Mouse (Mus musculus) embryo, embryonic 10 days (tissue): Measurements from ENCODE around the gene Wdr73.

Source experiments
- DNase-seq: peaks from one replicate; pipeline ENCODE4 v3.0.0-alpha.2; 2015; ENCODE audit warnings: low spot score

The Wdr73 gene

DNA sequence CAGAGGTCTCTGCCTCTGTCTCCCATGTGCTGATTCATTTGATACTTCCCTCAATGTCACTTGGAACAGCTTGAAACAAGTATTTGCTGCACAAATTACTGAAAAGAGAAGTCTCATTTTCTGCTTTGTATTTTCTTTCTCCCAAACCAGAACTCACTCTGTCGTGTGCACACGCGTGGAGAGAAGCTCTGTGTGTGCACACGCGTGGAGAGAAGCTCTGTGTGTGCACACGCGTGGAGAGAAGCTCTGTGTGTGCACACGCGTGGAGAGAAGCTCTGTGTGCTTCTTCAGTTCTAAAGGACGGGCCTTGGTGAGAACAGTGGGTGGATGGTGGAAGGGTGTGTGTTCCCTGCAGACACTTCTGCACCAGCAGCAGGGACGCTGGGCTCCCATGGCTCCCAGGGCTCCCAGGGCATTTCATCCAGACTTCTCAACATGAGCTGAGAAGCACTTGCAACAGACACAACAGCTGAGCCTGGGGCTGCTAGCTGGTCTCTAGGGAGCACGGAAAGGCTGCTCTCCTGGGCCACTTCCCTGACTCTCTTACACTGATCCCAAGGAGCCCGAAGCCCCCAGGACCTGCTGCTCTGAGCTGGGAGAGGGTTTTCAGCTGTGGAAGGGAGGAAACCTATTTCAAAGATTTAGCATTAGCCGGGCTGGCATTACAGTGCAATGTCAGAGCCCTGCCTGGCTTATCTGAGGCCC lies 6.1 kb downstream of the Wdr73 start:
- no peak for DNase-seq

DNA sequence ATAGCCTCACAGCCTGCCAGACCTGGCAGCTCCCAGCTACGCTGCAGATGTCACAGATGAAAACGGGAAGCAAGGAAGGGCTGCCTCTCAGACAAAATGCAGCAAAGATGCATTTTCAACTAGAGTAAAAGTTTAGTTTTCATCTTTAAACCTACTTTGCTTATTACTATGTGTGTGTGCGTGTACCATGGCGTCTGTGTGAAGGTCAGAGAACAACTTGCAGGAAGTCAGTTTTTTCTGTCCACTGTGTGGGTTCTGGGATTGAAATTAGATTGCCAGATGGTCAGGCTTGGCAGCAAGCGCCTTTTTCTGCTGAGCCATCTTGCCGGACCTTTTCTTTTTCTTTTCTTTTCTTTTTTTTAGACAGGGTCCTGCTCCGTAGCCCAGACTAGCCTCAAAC lies 6.9 kb downstream of the Wdr73 start:
- DNase-seq = no peak

DNA sequence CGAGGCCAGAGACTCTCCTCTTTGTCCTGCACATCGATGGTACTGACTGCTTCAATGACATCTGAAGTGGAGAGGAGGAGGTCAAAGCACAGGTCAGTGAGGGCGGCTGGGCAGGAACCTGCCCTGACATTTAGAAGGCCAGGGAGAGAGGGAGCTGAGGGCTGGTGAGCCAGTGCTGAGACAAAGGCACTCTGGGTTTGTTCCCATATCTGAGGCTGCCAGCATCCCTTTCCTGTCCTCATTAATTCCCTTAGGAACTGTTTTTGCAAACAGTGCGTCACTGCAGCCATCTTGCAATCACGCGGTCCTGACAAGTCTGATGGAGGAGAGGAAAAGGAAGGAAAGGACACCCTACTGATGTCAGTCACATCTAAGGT lies 7.3 kb downstream of the Wdr73 start:
- no peak for DNase-seq

DNA sequence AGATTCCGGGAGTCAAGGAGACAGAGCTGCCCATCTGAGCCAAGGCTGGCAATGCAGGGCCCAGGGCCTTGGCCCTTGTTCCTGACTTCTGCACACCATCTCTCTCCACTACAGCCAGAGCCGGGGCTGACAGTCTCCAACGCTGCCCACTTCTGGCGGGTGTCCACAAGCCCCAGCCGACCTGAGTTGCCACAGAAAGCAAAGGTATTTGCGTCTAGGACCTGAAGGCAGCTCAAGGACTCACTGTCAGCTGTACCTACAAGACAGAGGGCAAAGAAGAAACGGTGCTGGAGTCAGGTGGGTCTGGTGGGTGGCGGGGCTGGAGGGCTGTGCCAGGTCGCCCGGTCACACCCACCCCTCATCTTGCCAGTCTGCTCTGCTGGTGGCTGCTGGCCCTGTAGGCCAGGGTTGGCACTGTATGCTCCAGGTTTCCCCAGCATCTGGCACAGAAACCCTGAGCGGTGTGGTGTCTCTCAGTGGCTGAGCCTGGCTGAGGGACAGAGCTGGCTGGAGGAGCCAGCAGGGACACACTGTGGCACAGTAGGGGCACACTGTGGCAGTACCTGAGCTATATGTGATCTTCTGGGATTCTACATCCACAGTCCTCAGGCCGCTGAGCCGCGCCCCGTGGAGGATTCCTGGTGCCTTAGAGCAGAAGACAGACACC lies 7.8 kb downstream of the Wdr73 start:
- DNase-seq = no peak

DNA sequence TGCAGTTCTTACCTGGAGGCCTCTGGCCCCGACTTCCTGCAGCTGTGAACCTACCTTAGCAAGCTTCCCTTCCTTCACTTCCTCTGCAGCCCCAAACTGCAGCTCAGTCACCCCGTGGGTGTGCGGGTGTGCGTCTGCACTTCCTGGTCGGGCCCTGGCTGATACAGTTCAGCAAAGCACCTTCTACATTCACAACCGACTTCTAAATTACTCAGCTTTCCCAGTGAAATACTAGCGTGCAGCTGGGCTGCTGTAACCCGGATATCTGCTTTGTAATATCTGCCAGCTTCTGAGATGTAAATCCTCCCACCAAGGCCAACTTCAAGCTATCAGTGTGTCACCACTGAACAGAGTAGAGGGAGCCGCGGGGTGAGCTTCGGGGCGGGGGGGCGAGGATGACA lies 11.2 kb downstream of the Wdr73 start:
- no peak for DNase-seq

DNA sequence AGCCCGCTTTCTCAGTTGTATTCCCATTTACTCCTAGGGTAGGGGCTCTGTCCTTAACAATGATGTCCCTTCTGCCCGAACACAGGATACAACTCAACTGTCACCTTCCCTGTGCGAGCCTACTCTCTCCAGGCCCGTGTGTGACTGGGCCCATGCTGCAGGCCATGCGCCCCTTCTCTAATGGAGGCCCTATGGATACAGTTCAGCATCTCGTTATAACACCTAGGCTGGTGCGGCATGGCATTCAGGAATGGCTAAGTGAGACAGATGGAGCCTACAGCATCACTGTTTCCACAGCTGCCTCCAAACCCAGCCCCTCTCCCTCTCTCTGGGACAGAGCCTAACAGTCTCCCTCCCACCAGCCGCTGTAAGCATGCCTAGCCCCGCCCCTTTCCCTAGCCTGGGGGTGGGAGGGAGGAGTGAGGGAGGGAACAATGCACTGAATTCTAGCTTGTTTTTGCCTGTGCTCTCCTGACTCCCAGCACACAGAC lies 12.0 kb downstream of the Wdr73 start:
- peak; percentile 85 for DNase-seq

DNA sequence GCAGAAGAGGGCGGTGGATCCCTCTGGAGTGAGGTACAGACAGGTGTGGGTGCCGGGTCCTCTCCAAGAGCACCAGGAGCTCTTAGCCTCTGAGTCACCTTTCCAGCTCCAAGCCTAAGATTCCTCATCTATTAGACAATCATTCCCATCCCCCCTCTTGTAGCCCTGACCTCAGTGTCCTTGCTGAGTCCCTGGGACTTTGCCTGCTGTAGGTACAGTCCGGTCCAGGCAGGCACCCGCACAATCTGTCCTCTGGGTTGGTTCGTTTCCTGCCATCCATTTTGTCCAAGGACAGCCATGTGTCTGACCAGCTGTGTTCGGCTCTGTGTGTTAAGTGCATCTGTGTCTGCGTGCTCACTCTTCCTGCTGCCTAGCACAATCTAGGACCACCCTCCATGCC lies 12.5 kb downstream of the Wdr73 start:
- no peak for DNase-seq

GRCm38 (mm10) chr7:80885666-80886065 lies 15.4 kb downstream of the Wdr73 start:
- DNase-seq = no peak

DNA sequence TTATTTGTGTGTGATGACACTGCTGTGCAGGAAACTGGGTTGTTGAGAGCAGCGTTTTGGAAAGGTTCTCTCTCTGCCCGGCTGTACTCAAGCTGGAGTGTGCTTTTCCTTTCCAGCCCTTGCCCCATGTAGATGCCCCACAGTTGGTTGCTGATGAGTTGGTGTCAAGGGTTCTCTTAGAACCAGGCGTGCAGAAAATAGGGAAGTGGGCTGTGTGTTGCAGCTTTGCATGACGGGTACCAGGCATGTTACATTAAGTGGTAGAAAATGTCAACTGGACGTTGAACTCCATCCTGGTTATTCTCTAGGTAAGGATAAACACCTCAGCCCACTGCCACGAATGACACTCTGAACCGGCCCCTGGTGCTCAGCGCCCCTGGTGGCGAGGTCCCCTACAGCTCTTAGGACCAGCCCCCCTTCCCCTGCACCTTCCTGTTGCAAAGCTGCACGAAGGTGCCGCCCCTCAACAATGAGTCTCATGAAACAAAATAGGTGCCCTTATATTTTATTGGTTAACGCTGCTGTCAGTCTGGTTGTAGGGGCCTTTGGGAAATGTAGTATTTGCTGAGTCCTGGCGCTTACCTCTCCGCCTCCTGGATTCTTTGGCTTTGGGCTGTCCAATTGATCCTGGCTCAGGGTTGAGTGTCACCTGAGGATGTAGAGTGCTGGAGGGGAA lies 18.1 kb downstream of the Wdr73 start:
- DNase-seq = peak; percentile 68

GRCm38 (mm10) chr7:80875727-80876126 lies 25.3 kb downstream of the Wdr73 start:
- no peak for DNase-seq

- no peak for DNase-seq
Measured at GRCm38 (mm10) chr7:80873631-80874030, 27.4 kb downstream of the Wdr73 start.

DNA sequence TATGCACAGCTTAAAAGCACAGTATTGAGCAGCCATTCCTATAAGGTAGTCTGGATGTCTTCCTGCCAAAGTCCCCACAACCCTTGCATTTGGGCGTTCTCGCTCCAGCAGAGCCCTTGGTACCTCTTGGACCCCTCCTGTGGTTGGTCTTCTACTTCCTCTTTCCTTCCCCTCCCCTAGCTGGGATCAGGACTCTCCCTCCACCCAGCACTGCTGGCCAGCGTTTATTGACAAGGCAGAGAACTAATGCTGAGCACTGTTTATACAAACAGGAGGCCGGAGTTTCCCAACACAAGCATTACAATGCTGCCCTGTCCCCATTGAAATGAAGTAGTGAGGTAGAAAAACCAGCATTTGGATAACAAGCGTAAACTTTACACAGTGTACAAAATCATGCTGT lies 28.0 kb downstream of the Wdr73 start:
- DNase-seq = no peak

GRCm38 (mm10) chr7:80868686-80869085 lies 32.4 kb downstream of the Wdr73 start:
- no peak for DNase-seq

DNA sequence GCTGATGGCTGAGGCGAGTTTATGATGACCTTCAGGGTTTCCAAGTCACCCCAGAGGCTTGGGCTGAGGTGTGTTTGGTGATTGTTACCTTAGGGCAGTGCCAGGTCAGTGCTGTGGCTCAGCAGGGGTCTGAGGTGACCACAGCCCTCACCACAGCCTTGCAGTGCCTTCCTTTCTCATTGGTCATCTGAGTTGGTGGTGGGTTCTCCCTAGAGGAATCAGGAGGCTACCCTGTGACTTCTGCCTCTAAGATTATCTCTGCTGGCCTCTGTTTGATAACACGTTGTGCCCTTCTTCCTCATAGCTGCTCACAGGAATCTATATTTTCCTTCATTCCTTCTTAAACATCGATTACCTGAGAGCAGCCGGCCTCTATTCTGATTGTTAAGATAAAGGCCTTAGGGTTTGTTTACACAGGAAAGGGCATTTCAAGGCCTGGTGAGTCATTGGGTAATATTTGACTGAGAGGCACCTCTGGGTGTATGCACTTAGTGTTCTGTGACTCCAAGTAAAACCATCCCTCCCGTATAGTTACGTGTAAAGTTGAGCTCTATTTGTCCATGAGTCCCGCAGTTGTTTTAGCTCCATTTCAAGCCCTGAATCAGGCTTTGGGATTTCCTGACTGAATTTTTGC lies 34.4 kb downstream of the Wdr73 start:
- DNase-seq = no peak

DNA sequence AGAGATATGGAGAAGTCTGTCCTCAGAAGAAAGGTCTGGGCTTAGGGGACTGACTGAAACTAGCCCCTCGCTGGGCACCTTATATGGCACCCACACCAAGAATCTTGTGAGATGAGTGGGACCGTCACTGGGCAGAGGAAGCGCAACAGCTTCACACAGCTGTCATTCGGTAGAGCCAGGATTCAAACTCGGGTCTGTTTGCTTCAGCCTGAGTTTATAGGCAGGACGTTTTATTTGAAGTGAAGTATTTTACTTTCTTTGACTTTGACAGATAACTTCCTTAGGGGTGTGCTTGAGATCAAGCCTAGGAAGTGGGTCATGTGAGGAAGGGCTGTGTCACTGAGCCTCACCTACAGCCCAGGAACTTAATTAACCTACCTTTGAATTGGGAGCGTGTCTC lies 35.5 kb downstream of the Wdr73 start:
- no peak for DNase-seq

GRCm38 (mm10) chr7:80864831-80865230 lies 36.2 kb downstream of the Wdr73 start:
- DNase-seq = no peak

DNA sequence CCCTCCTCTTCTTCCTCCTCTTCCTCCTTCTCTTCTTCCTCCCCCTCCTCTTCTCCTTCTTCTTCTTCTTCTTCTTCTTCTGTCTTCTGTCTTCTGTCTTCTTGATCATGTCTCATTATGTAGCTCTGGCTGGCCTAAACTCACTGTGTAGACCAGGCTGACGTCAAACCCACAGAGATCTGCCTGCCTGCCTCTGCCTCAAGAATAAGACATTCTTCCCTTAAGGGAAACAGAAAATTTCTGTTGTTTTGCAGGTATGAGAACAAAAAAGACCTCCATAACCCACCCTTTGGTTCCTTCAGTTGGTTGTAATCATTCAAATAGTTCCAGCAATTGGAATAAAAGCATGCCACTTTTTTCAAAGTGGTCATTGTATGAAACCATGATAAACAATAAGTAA lies 36.9 kb downstream of the Wdr73 start:
- no peak for DNase-seq

- no peak for DNase-seq
Measured at GRCm38 (mm10) chr7:80863520-80863919, 37.5 kb downstream of the Wdr73 start.

DNA sequence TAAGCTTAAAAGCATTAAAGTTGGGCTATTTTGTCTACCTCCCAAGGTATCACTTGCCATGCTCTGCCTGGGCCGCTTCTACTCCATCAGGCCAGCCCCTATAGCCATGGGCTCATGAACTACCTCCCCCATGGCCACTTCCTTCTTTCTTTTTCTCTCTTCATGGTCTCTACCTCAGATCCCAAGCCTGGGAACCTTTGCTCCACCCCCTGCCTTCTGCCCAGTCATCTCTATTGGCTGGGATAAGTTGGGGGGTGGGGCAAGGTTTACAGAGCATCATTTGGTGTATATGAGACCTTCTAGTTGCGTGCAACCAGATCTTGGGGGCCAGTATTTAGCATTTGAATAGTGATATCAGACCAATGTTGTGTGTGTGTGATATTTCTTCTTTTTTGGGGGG lies 38.6 kb downstream of the Wdr73 start:
- DNase-seq = no peak

DNA sequence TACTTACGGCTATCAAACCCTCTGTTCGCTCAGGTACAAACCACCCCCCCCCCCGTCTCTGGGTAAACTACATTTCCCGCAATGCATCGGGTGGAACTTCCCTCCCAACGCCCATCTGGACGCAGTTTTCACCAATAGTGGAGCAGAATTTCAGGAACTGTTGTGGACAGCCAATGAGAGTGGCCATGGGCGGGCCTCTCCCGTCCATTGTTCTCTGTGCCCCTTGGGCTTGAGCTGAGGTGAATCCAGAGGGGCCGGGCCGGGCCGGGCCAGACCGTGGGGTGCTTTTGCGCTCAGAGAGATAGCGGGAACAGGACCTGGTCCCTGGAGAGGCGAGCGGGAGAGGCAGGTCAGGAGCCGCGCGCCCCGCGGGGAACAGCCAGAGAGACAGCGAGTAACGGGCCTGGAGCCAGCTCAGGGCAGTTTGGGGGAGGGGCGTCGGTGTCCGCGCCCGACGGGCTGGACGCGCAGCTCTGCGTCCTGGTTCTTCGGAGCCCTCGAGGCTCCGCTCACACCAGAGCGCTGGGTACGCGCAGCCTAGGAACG lies 40.3 kb downstream of the Wdr73 start, which contains the start of gene Zscan2:
Gene Zscan2 (plus strand): TSS at position 192 of the 546 bp plus-strand sequence.
- peak; percentile 97 for DNase-seq

GRCm38 (mm10) chr7:80860227-80860626 lies 40.8 kb downstream of the Wdr73 start:
- DNase-seq = peak; percentile 81

DNA sequence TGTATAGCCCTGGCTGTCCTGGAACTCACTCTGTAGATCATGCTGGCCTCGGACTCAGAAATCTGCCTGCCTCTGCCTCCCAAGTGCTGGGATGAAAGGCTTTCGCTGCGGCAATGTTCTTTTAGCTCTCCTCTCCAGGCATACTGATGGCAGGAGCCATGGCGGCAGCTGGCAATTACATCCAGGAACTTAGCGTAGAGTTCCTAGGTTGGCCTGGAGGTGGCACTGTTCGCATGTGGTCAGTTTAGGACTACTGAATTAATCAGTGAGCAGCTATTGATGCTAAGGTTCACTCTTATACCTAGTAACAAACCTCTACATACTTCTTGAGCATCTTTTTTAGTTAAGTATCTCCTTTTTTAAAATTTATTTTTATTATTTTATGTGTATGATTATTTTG lies 43.9 kb downstream of the Wdr73 start:
- peak; percentile 89 for DNase-seq
